Comparison of ENCODE assay signal across 8 mouse cellular contexts in genomic region chr11:77446628-77447041, GRCm38 (mm10). TPM values are rescaled to one million over a fixed set of nuclear protein-coding genes. Genes with fewer than 3 reads are reported as not detected.
DNase-seq lines count a peak whose midpoint lies in the region; ATAC-seq and TF ChIP-seq lines count a peak whose summit lies in the region.

No protein-coding gene starts in this region.

- H3K4me3 ChIP-seq in forebrain, embryonic 14.5 days (ENCODE audit: low read depth, low read length): no peak overlapping the region
- no peak overlapping the region for H3K4me3 ChIP-seq in forebrain, embryonic 16.5 days (replicated peaks; ENCODE audit: low read length)
- no peak overlapping the region for H3K4me3 ChIP-seq in heart, adult 2 months
- H3K4me3 ChIP-seq in kidney, postnatal 0 days (replicated peaks; ENCODE audit: low read depth, low read length): no peak overlapping the region
- no peak overlapping the region for H3K4me3 ChIP-seq in macrophage (ENCODE audit: inconsistent target)

- H3K4me2 ChIP-seq in forebrain, embryonic 14.5 days (ENCODE audit: low read length): no peak overlapping the region
- H3K4me2 ChIP-seq in forebrain, embryonic 16.5 days (ENCODE audit: low read length): no peak overlapping the region
- no peak overlapping the region for H3K4me2 ChIP-seq in kidney, postnatal 0 days (ENCODE audit: low read length)

- DNase-seq in forebrain, embryonic 14.5 days (ENCODE audit: low spot score): peak; percentile 61
- DNase-seq in c-Kit-positive CD71-negative TER-119-negative erythroid progenitor cells, embryonic 14.5 days (ENCODE audit: low read depth): peak; percentile 64
- peak; percentile 76 to 83 for DNase-seq in heart, adult 2 months
- peak; percentile 88 for DNase-seq in kidney, postnatal 0 days (ENCODE audit: low spot score)
- peak; percentile 74 to 80 for DNase-seq in thymus, postnatal 10 days (ENCODE audit: low spot score in 2 of 2)

- no peak overlapping the region for H3K9ac ChIP-seq in forebrain, embryonic 14.5 days (ENCODE audit: low read length)
- H3K9ac ChIP-seq in forebrain, embryonic 16.5 days (replicated peaks; ENCODE audit: low read depth, low read length): no peak overlapping the region
- H3K9ac ChIP-seq in heart, adult 2 months (ENCODE audit: low read depth, low read length): peak overlapping the region; percentile 50
- H3K9ac ChIP-seq in kidney, postnatal 0 days (ENCODE audit: low read depth, low read length): no peak overlapping the region

- H3K27ac ChIP-seq in forebrain, embryonic 14.5 days (ENCODE audit: low read depth, low read length): no peak overlapping the region
- H3K27ac ChIP-seq in forebrain, embryonic 16.5 days (ENCODE audit: low read length): no peak overlapping the region
- peak overlapping the region; percentile 88 for H3K27ac ChIP-seq in heart, adult 2 months
- H3K27ac ChIP-seq in kidney, postnatal 0 days: no peak overlapping the region
- peak overlapping the region; percentile 25 for H3K27ac ChIP-seq in macrophage

- H3K27me3 ChIP-seq in forebrain, embryonic 14.5 days (replicated peaks; ENCODE audit: control insufficient read depth, insufficient read depth, low read length): no peaks in the 10 kb centered on the region
- no peaks in the 10 kb centered on the region for H3K27me3 ChIP-seq in forebrain, embryonic 16.5 days (replicated peaks; ENCODE audit: control insufficient read depth, insufficient read depth, low read length)
- H3K27me3 ChIP-seq in heart, adult 2 months (ENCODE audit: control insufficient read depth, insufficient read depth, low read length): no peaks in the 10 kb centered on the region
- no peaks in the 10 kb centered on the region for H3K27me3 ChIP-seq in kidney, postnatal 0 days (ENCODE audit: insufficient read depth, low read length)

- intact Hi-C loops in heart, adult 2 months (cut with DNase I): loop anchor here (1.0 to 5.0 kb wide), 3 partner anchors 98 to 229 kb away; partner anchors contain the start of gene Ssh2

- no peaks in the 10 kb centered on the region for H3K4me1 ChIP-seq in forebrain, embryonic 14.5 days (ENCODE audit: control insufficient read depth, insufficient read depth, low read length)
- H3K4me1 ChIP-seq in forebrain, embryonic 16.5 days (replicated peaks; ENCODE audit: control insufficient read depth, insufficient read depth, low read length): no peaks in the 10 kb centered on the region
- peaks cover 43% of the 10 kb centered on the region for H3K4me1 ChIP-seq in heart, adult 2 months (ENCODE audit: control insufficient read depth, insufficient read depth, low read length)
- H3K4me1 ChIP-seq in kidney, postnatal 0 days (replicated peaks; ENCODE audit: insufficient read depth, low read length): no peaks in the 10 kb centered on the region

- H3K9me3 ChIP-seq in forebrain, embryonic 14.5 days (replicated peaks; ENCODE audit: control insufficient read depth, low read length): no peaks in the 10 kb centered on the region
- no peaks in the 10 kb centered on the region for H3K9me3 ChIP-seq in forebrain, embryonic 16.5 days (ENCODE audit: control insufficient read depth, low read length)
- no peaks in the 10 kb centered on the region for H3K9me3 ChIP-seq in kidney, postnatal 0 days (replicated peaks; ENCODE audit: low read length)

- 65% methylated on average over 6 of the region's 6 CpGs for WGBS in forebrain, embryonic 14.5 days
- 61% methylated on average over 6 of the region's 6 CpGs for WGBS in forebrain, embryonic 16.5 days
- WGBS in heart, adult 2 months: 13% methylated on average over 6 of the region's 6 CpGs
- 51% methylated on average over 6 of the region's 6 CpGs for WGBS in kidney, postnatal 0 days
- 5% methylated on average over 6 of the region's 6 CpGs for WGBS in macrophage (ENCODE audit: missing documents)

- 0 out of 2 replicates have a peak, but pooled peaks have one; percentile 26 for TF ChIP-seq POLR2A in heart, adult 2 months (IDR thresholded peaks at IDR 0.05; ENCODE audit: insufficient read depth, low read depth, low read length)

- H3K36me3 ChIP-seq in forebrain, embryonic 14.5 days (ENCODE audit: control insufficient read depth, insufficient read depth, low read length): peaks cover 39% of the 10 kb centered on the region
- H3K36me3 ChIP-seq in forebrain, embryonic 16.5 days (ENCODE audit: control insufficient read depth, insufficient read depth): peaks cover 12% of the 10 kb centered on the region
- peaks cover 77% of the 10 kb centered on the region for H3K36me3 ChIP-seq in heart, adult 2 months (ENCODE audit: control insufficient read depth, insufficient read depth, low read length)
- H3K36me3 ChIP-seq in kidney, postnatal 0 days (ENCODE audit: insufficient read depth, low read length): peaks cover 7% of the 10 kb centered on the region; the same call in 1 of the 2 replicates
- peaks cover 12% of the 10 kb centered on the region for H3K36me3 ChIP-seq in macrophage (ENCODE audit: inconsistent target)

- no peak for ATAC-seq in forebrain, embryonic 14.5 days
- ATAC-seq in forebrain, embryonic 16.5 days: no peak
- ATAC-seq in CD4-positive, CD25-positive, alpha-beta regulatory T cell, adult 4 months: peak; percentile 89
- ATAC-seq in kidney, postnatal 0 days (replicated peaks; ENCODE audit: low FRiP score, low read depth): peak; percentile 52; the same call in 1 of the 2 replicates

- TF ChIP-seq CTCF in heart, adult 2 months (IDR thresholded peaks at IDR 0.05): peak; percentile 91
- peak; percentile 91 for TF ChIP-seq CTCF in kidney, postnatal 0 days (IDR thresholded peaks at IDR 0.05; ENCODE audit: low read depth)

- peaks cover 2% of the 10 kb centered on the region; the same call in 1 of the 2 replicates for H3K79me2 ChIP-seq in heart, adult 2 months (replicated peaks; ENCODE audit: control insufficient read depth, insufficient read depth, low read length)
- no peaks in the 10 kb centered on the region for H3K79me2 ChIP-seq in macrophage (ENCODE audit: inconsistent target)

- TF ChIP-seq EP300 in heart, adult 2 months (IDR thresholded peaks at IDR 0.05; ENCODE audit: insufficient read depth, low read depth, low read length): peak; percentile 93

RNA-seq across cellular contexts. Expression of gene Coro6, which starts 15.6 kb away (rescaled TPM):
- 0.06 TPM in 1 of 2 replicates, not detected in the other for polyA plus RNA-seq in forebrain, embryonic 14.5 days (2014; fragmentation: Nextera tagmentation; extraction: Ambion mirVana)
- polyA plus RNA-seq in forebrain, embryonic 16.5 days (2015; fragmentation: Nextera tagmentation; extraction: Ambion mirVana): 0.11 TPM in 1 of 2 replicates, not detected in the other
- not detected for polyA plus RNA-seq in CD4-positive, CD25-positive, alpha-beta regulatory T cell, adult 4 months (2017; shearing (Covaris generic))
- 100 to 1,000 TPM; 207 to 213 TPM for total RNA-seq in heart, adult 2 months (2021)
- 482 and 483 TPM in 2 replicates for polyA plus RNA-seq in heart, adult 2 months (2012; rRNA removed)
- polyA plus RNA-seq in kidney, postnatal 0 days (2015; fragmentation: Nextera tagmentation; extraction: Ambion mirVana): 0.09 and 0.42 TPM in 2 replicates
- total RNA-seq in macrophage (2018; cell fraction: chromatin; rRNA removed): under 1 TPM in 1 of 26 experiments, not detected in 25; 0.31 TPM
- under 1 TPM in 1 of 26 experiments, not detected in 25; 0.05 TPM for total RNA-seq in macrophage (2018; cell fraction: cytosol; rRNA removed)
- under 1 TPM in 1 of 26 experiments, not detected in 25; 0.94 TPM for total RNA-seq in macrophage (2018; cell fraction: nucleus; rRNA removed)
- not detected in 3 replicates for polyA plus RNA-seq in macrophage (2018)

RNA-seq across cellular contexts. Expression of gene Ankrd13b, which starts 42.8 kb away (rescaled TPM):
- 25.3 and 32.7 TPM in 2 replicates for polyA plus RNA-seq in forebrain, embryonic 14.5 days (2014; fragmentation: Nextera tagmentation; extraction: Ambion mirVana)
- 33.1 and 38.4 TPM in 2 replicates for polyA plus RNA-seq in forebrain, embryonic 16.5 days (2015; fragmentation: Nextera tagmentation; extraction: Ambion mirVana)
- polyA plus RNA-seq in CD4-positive, CD25-positive, alpha-beta regulatory T cell, adult 4 months (2017; shearing (Covaris generic)): 1 to 10 TPM; 1.3 to 1.4 TPM
- 10 to 100 TPM in 1 of 2 experiments, 1 to 10 TPM in 1; 9.2 to 10.6 TPM for total RNA-seq in heart, adult 2 months (2021)
- polyA plus RNA-seq in heart, adult 2 months (2012; rRNA removed): 19.4 and 20.3 TPM in 2 replicates
- 5.8 and 6.4 TPM in 2 replicates for polyA plus RNA-seq in kidney, postnatal 0 days (2015; fragmentation: Nextera tagmentation; extraction: Ambion mirVana)
- 10 to 100 TPM in 7 of 26 experiments, 1 to 10 TPM in 16, under 1 TPM in 3; 0.55 to 28.5 (median 5.6) TPM for total RNA-seq in macrophage (2018; cell fraction: chromatin; rRNA removed)
- total RNA-seq in macrophage (2018; cell fraction: cytosol; rRNA removed): 1 to 10 TPM in 13 of 26 experiments, under 1 TPM in 13; 0.28 to 4.0 (median 1.6) TPM
- total RNA-seq in macrophage (2018; cell fraction: nucleus; rRNA removed): 10 to 100 TPM in 4 of 26 experiments, 1 to 10 TPM in 12, under 1 TPM in 9, not detected in 1; 0.26 to 14.8 (median 5.2) TPM
- 2.8 to 4.3 TPM (median 3.3 TPM) in 3 replicates for polyA plus RNA-seq in macrophage (2018)

RNA-seq across cellular contexts. Expression of gene Git1, which starts 46.7 kb away (rescaled TPM):
- polyA plus RNA-seq in forebrain, embryonic 14.5 days (2014; fragmentation: Nextera tagmentation; extraction: Ambion mirVana): 16.3 and 18.7 TPM in 2 replicates
- polyA plus RNA-seq in forebrain, embryonic 16.5 days (2015; fragmentation: Nextera tagmentation; extraction: Ambion mirVana): 14.1 and 16.3 TPM in 2 replicates
- polyA plus RNA-seq in CD4-positive, CD25-positive, alpha-beta regulatory T cell, adult 4 months (2017; shearing (Covaris generic)): 10 to 100 TPM in 1 of 2 experiments, 1 to 10 TPM in 1; 9.6 to 10.9 TPM
- 10 to 100 TPM; 53.3 to 59.4 TPM for total RNA-seq in heart, adult 2 months (2021)
- 52.3 and 54.0 TPM in 2 replicates for polyA plus RNA-seq in heart, adult 2 months (2012; rRNA removed)
- polyA plus RNA-seq in kidney, postnatal 0 days (2015; fragmentation: Nextera tagmentation; extraction: Ambion mirVana): 10.9 and 11.3 TPM in 2 replicates
- 100 to 1,000 TPM in 2 of 26 experiments, 10 to 100 TPM in 24; 11.2 to 191 (median 48.6) TPM for total RNA-seq in macrophage (2018; cell fraction: chromatin; rRNA removed)
- 10 to 100 TPM; 22.0 to 35.5 (median 30.7) TPM for total RNA-seq in macrophage (2018; cell fraction: cytosol; rRNA removed)
- 10 to 100 TPM; 12.9 to 79.5 (median 28.5) TPM for total RNA-seq in macrophage (2018; cell fraction: nucleus; rRNA removed)
- polyA plus RNA-seq in macrophage (2018): 23.8 to 28.2 TPM (median 25.3 TPM) in 3 replicates

Comparison
In these comparisons a context has a peak if more than half of its experiments do, and no peak if none do; other contexts are left out.
1. ATAC-seq: peak in CD4-positive, CD25-positive, alpha-beta regulatory T cell, adult 4 months (single experiment) and kidney, postnatal 0 days (single experiment); none in forebrain, embryonic 14.5 days (single experiment) and forebrain, embryonic 16.5 days (single experiment).
2. H3K27ac ChIP-seq: peak in heart, adult 2 months (single experiment) and macrophage (single experiment); none in forebrain, embryonic 14.5 days (single experiment), forebrain, embryonic 16.5 days (single experiment) and kidney, postnatal 0 days (single experiment).
3. RNA of gene Coro6, which starts 15.6 kb away (polyA plus RNA-seq): 482 to 483 TPM in heart, adult 2 months; 0.09 to 0.42 TPM in kidney, postnatal 0 days, 0.06 TPM in forebrain, embryonic 14.5 days, 0.11 TPM in forebrain, embryonic 16.5 days, not detected in CD4-positive, CD25-positive, alpha-beta regulatory T cell, adult 4 months and not detected in macrophage; every median in the first group is over 100 times any median in the second.
4. Peak in every context shown above with its lines, with median percentiles within 50 percentile points of each other: DNase-seq.